Mouse (Mus musculus) midbrain, embryonic 12.5 days (tissue): ENCODE data around the gene Gpr35. TPM values are rescaled to one million over a fixed set of nuclear protein-coding genes. Genes with fewer than 3 reads are reported as not detected.

Source experiments
- ATAC-seq: fragments of 200-750 bp; cut with Nextera tagmentation; 2 replicates; pipeline ENCODE4 v1.8.0; 2017; ENCODE audit warnings: low read depth, moderate TSS enrichment, moderate library complexity; ENCODE audit not compliant: low FRiP score
- H3K27ac ChIP-seq: fragments of 300-500 bp; sonication (generic); replicated peaks from 2 replicates; pipeline ENCODE4 v1.5.1; 2016; ENCODE audit warnings: mild to moderate bottlenecking
- H3K27me3 ChIP-seq: fragments of 300-500 bp; sonication (generic); 2 replicates; pipeline ENCODE4 v1.6.1; 2016; ENCODE audit warnings: mild to moderate bottlenecking
- H3K36me3 ChIP-seq: fragments of 300-500 bp; sonication (generic); 2 replicates; pipeline ENCODE4 v1.6.1; 2016
- H3K4me1 ChIP-seq: fragments of 300-500 bp; sonication (generic); 2 replicates; pipeline ENCODE4 v1.6.1; 2016
- H3K4me2 ChIP-seq: fragments of 300-500 bp; sonication (generic); replicated peaks from 2 replicates; pipeline ENCODE4 v1.6.1; 2016; ENCODE audit warnings: mild to moderate bottlenecking, moderate library complexity
- H3K4me3 ChIP-seq: fragments of 300-500 bp; sonication (generic); 2 replicates; pipeline ENCODE4 v1.5.1; 2016; ENCODE audit warnings: mild to moderate bottlenecking
- H3K9ac ChIP-seq: fragments of 300-500 bp; sonication (generic); replicated peaks from 2 replicates; pipeline ENCODE4 v1.6.1; 2016; ENCODE audit warnings: mild to moderate bottlenecking, moderate library complexity
- H3K9me3 ChIP-seq: fragments of 300-500 bp; sonication (generic); 2 replicates; pipeline ENCODE4 v1.6.1; 2016; ENCODE audit warnings: mild to moderate bottlenecking
- WGBS: fragments of 180-500 bp; shearing (Covaris S2); methylation state at CpG from one replicate; pipeline ENCODE4 v1.1.7; 2016; 5-methylcytosine and 5-hydroxymethylcytosine counted together
- polyA plus RNA-seq: library from polyadenylated mRNA; unstranded; fragments of >200 nt; fragmentation: Nextera tagmentation; extraction: Ambion mirVana; gene quantifications from 2 replicates; pipeline ENCODE4 v1.2.1, GENCODE M21; 2016

Gene Gpr35
- polyA plus RNA-seq, 1 experiment from 2014 or later = 0.27 TPM

GRCm38 (mm10) chr1:92911721-92912138 lies 38.9 kb upstream of the Gpr35 start:
- Histone ChIP-seq H3K4me3 (peak overlapping the region; percentile 93), H3K4me2 (peak overlapping the region; percentile 90), H3K4me1 (peaks cover 38% of the 10 kb centered on the region), H3K9ac (peak overlapping the region; percentile 97), H3K36me3 (peaks cover 25% of the 10 kb centered on the region), H3K27me3 (peaks cover 20% of the 10 kb centered on the region), H3K9me3 (no peaks in the 10 kb centered on the region), H3K27ac (peak overlapping the region; percentile 94; the same call in 1 of the 2 replicates)
- WGBS = 46% methylated on average over 8 of the region's 8 CpGs
- ATAC-seq = no peak

DNA sequence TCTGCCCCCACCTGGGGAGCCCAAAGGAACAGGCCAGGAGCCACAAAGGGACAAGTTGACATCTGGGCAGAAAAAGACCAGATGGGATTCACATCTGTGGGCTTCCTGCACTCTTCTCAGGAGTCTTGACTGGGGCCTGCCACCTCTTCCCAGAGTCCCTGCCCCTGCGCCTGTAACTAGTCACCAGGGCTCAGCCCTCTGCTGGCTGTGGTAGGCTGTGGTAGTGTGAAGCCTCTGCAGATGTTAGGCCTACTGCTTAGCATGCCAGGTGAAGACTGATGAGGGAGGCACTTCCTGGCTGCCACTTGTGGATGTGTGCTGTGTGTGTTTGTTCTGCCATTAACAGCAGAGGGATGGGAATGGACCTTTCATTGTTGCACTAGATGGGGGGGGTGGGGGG lies 38.4 kb upstream of the Gpr35 start:
- peak overlapping the region; percentile 97 for H3K9ac ChIP-seq

DNA sequence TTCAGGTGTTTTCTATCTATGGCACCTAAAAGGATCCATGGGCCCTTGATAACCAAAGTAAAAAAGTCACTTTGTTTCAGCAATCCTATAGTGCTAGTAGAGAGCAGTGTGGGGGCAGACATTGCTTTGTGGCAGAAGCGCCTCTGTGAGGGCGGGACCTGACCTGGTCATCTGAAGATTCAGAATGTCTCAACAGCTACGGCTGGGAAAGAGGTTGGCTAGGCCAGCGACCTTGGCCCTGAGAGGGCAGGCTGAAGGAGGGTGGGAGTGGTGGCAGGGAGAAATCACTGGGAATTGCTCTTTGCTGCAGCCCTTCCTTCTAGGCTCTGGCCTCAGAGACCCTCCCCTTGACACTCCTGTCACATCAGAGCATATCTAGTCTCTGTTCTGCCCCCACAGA lies 36.4 kb upstream of the Gpr35 start:
- H3K36me3 ChIP-seq = peaks cover 50% of the 10 kb centered on the region
- ATAC-seq = no peak

More for the DNA sequence above, 38.4 kb upstream of the Gpr35 start:
- Histone ChIP-seq H3K27me3 (peaks cover 20% of the 10 kb centered on the region), H3K4me1 (peaks cover 38% of the 10 kb centered on the region), H3K36me3 (peaks cover 31% of the 10 kb centered on the region), H3K27ac (no peak overlapping the region), H3K4me2 (peak overlapping the region; percentile 90), H3K4me3 (peak overlapping the region; percentile 93), H3K9me3 (no peaks in the 10 kb centered on the region)
- no peak for ATAC-seq
- WGBS = 52% methylated on average over 1 of the region's 1 CpGs

GRCm38 (mm10) chr1:92914993-92915392 lies 35.7 kb upstream of the Gpr35 start:
- no peak overlapping the region for H3K27ac ChIP-seq
- no peak overlapping the region for H3K4me2 ChIP-seq
- ATAC-seq = no peak
- no peaks in the 10 kb centered on the region for H3K9me3 ChIP-seq
- no peak overlapping the region for H3K9ac ChIP-seq
- no peak overlapping the region for H3K4me3 ChIP-seq
- 95% methylated on average over 11 of the region's 11 CpGs for WGBS
- H3K36me3 ChIP-seq = peaks cover 58% of the 10 kb centered on the region
- H3K27me3 ChIP-seq = no peaks in the 10 kb centered on the region
- H3K4me1 ChIP-seq = peaks cover 22% of the 10 kb centered on the region

More for the DNA sequence above, 36.4 kb upstream of the Gpr35 start:
- Histone ChIP-seq H3K27ac (no peak overlapping the region), H3K4me2 (no peak overlapping the region), H3K4me3 (no peak overlapping the region), H3K4me1 (peaks cover 29% of the 10 kb centered on the region), H3K9ac (no peak overlapping the region), H3K27me3 (peaks cover 6% of the 10 kb centered on the region; the same call in 1 of the 2 replicates), H3K9me3 (no peaks in the 10 kb centered on the region)
- WGBS = 81% methylated on average over 4 of the region's 4 CpGs

DNA sequence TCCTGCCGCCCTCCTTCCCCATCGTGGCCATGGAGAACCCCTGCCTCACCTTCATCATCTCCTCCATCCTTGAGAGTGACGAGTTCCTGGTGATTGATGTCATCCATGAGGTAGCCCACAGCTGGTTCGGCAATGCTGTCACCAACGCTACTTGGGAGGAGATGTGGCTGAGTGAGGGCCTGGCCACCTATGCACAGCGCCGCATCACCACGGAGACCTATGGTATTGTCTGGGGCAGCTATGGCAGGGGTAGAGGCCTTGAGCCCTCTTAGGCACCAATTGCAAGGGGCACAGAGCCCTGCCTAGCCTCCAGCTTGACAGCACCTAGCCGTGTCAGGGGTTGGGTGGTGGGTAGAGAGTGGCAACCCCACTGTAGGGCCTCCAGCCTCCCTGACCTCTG lies 33.9 kb upstream of the Gpr35 start:
- no peak for ATAC-seq
- Histone ChIP-seq H3K9ac (no peak overlapping the region), H3K36me3 (peaks cover 74% of the 10 kb centered on the region), H3K4me1 (peaks cover 13% of the 10 kb centered on the region), H3K4me3 (no peak overlapping the region), H3K27me3 (no peaks in the 10 kb centered on the region), H3K4me2 (no peak overlapping the region), H3K9me3 (no peaks in the 10 kb centered on the region), H3K27ac (no peak overlapping the region)
- 93% methylated on average over 9 of the region's 9 CpGs for WGBS

- H3K27me3 ChIP-seq = no peaks in the 10 kb centered on the region
- no peaks in the 10 kb centered on the region for H3K4me1 ChIP-seq
- WGBS = 96% methylated on average over 11 of the region's 11 CpGs
- no peak overlapping the region; the same call in 1 of the 2 replicates for H3K9ac ChIP-seq
- no peak for ATAC-seq
- no peaks in the 10 kb centered on the region for H3K9me3 ChIP-seq
- H3K36me3 ChIP-seq = peaks cover 74% of the 10 kb centered on the region
- no peak overlapping the region for H3K4me2 ChIP-seq
- H3K27ac ChIP-seq = no peak overlapping the region
- H3K4me3 ChIP-seq = no peak overlapping the region
Observed at GRCm38 (mm10) chr1:92919151-92919550, 31.5 kb upstream of the Gpr35 start.

DNA sequence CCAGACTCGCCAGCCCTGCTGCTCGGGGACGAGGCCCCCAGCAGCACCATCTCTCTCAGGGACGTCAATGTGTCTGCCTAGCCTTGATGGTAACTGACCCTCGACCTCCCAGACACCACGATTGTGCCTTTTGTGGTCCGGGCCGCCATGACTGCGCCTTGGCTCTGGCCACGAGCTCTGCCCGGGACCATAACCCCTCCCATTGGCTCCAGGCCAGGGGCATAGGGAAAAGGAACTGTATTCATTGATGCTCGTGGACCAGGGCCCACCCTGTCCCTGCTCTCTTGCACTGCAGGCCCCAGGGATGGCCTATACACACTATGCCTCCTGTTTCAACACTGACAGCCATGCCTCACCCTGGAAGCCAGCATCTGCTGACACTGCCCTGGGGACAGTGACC lies 30.9 kb upstream of the Gpr35 start:
- 90% methylated on average over 12 of the region's 12 CpGs for WGBS
- peaks cover 68% of the 10 kb centered on the region for H3K36me3 ChIP-seq

DNA sequence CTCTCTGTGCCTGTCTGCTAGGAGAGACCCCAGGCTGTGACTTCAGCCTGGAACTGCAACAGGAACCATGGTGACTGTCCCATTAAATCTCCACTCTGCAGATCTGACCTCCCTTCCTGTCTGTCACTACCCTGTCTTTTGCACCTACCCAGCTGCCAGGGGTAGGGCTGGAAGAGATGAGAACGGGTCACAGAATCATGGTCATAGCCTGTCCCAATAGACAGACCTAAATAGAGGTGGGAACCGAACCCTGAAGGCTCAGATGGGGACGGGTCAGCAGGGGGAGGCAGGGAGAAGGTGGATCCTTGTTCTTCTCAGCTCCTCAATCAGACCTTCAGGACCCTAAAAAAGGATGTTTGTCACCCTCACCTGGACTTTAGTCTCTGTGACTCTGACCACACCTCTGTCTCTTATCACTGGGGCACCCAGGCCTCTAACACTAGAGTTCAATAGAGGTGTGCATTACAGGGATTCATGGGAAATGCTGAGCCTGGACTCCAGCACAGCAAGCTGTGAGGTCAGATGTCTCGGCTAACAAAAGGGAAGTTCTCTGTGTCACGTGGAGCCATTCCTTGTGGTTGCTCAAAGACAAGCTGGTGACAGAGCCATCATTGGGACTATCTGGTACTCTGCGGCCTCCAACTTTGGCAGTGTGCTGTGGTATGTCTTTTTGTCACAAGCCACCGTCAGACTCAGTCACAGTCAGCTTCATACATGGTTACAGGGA lies 30.0 kb upstream of the Gpr35 start:
- H3K36me3 ChIP-seq = peaks cover 60% of the 10 kb centered on the region
- no peaks in the 10 kb centered on the region for H3K4me1 ChIP-seq
- WGBS = 86% methylated on average over 7 of the region's 7 CpGs
- no peak overlapping the region for H3K4me3 ChIP-seq
- no peak overlapping the region for H3K4me2 ChIP-seq
- H3K27ac ChIP-seq = no peak overlapping the region
- H3K9ac ChIP-seq = no peak overlapping the region
- no peak for ATAC-seq
- H3K27me3 ChIP-seq = no peaks in the 10 kb centered on the region
- no peaks in the 10 kb centered on the region for H3K9me3 ChIP-seq

More for the DNA sequence above, 30.9 kb upstream of the Gpr35 start:
- no peak overlapping the region for H3K27ac ChIP-seq
- H3K4me2 ChIP-seq = no peak overlapping the region
- H3K9ac ChIP-seq = no peak overlapping the region
- ATAC-seq = no peak
- no peak overlapping the region for H3K4me3 ChIP-seq
- H3K4me1 ChIP-seq = no peaks in the 10 kb centered on the region
- no peaks in the 10 kb centered on the region for H3K9me3 ChIP-seq
- no peaks in the 10 kb centered on the region for H3K27me3 ChIP-seq

- Histone ChIP-seq H3K4me3 (no peak overlapping the region), H3K9ac (no peak overlapping the region), H3K27me3 (no peaks in the 10 kb centered on the region), H3K27ac (no peak overlapping the region), H3K9me3 (no peaks in the 10 kb centered on the region), H3K4me2 (no peak overlapping the region), H3K4me1 (no peaks in the 10 kb centered on the region), H3K36me3 (peaks cover 51% of the 10 kb centered on the region)
- WGBS = 89% methylated on average over 4 of the region's 4 CpGs
- no peak for ATAC-seq
Observed at GRCm38 (mm10) chr1:92921496-92921895, 29.2 kb upstream of the Gpr35 start.

- no peak overlapping the region for H3K9ac ChIP-seq
- WGBS = 25% methylated on average over 1 of the region's 1 CpGs
Observed at GRCm38 (mm10) chr1:92930171-92930706, 20.4 kb upstream of the Gpr35 start.

GRCm38 (mm10) chr1:92933611-92934010 lies 17.1 kb upstream of the Gpr35 start:
- peak overlapping the region; percentile 82 for H3K4me3 ChIP-seq
- 72% methylated on average over 4 of the region's 4 CpGs for WGBS
- ATAC-seq = no peak

More at GRCm38 (mm10) chr1:92930171-92930706, 20.4 kb upstream of the Gpr35 start:
- H3K27me3 ChIP-seq = peaks cover 15% of the 10 kb centered on the region; the same call in 1 of the 2 replicates
- H3K4me3 ChIP-seq = no peak overlapping the region
- no peak for ATAC-seq
- H3K9me3 ChIP-seq = no peaks in the 10 kb centered on the region
- no peak overlapping the region for H3K4me2 ChIP-seq
- no peaks in the 10 kb centered on the region for H3K36me3 ChIP-seq
- peaks cover 7% of the 10 kb centered on the region for H3K4me1 ChIP-seq
- H3K27ac ChIP-seq = no peak overlapping the region

GRCm38 (mm10) chr1:92934182-92934827 lies 16.4 kb upstream of the Gpr35 start, which contains the start of gene Capn10:
TSS of gene Capn10 (plus strand) at chr1:92934376.
- H3K4me1 ChIP-seq = peaks cover 27% of the 10 kb centered on the region
- H3K27ac ChIP-seq = peak within 1 kb of the TSS; percentile 97
- peaks cover 15% of the 10 kb centered on the region; the same call in 1 of the 2 replicates for H3K27me3 ChIP-seq
- H3K4me2 ChIP-seq = peak within 1 kb of the TSS; percentile 67
- ATAC-seq = peak; percentile 100
- peak within 1 kb of the TSS; percentile 82 for H3K4me3 ChIP-seq
- WGBS = under 1% methylated on average over 45 of the region's 45 CpGs
- H3K9me3 ChIP-seq = no peaks in the 10 kb centered on the region
- H3K9ac ChIP-seq = peak within 1 kb of the TSS; percentile 85
- H3K36me3 ChIP-seq = peaks cover 14% of the 10 kb centered on the region

More at GRCm38 (mm10) chr1:92933611-92934010, 17.1 kb upstream of the Gpr35 start:
- Histone ChIP-seq H3K36me3 (peaks cover 8% of the 10 kb centered on the region), H3K27me3 (peaks cover 15% of the 10 kb centered on the region; the same call in 1 of the 2 replicates), H3K4me2 (peak overlapping the region; percentile 67), H3K9me3 (no peaks in the 10 kb centered on the region), H3K9ac (peak overlapping the region; percentile 85), H3K4me1 (peaks cover 27% of the 10 kb centered on the region), H3K27ac (peak overlapping the region; percentile 97)
